Mouse (Mus musculus) kidney, adult 2 months (tissue): ENCODE measurements at regions not wholly inside any gene's neighbourhood (a gene's known extent, or its start where the extent isn't known, plus 50 kb on each side); places are given as distances from the start of the nearest gene placed in this dataset.

Experiments
- CTCF ChIP-seq: fragments of 200-500 bp; conservative IDR thresholded peaks from 2 replicates; pipeline ENCODE4 v1.5.1; 2011; ENCODE audit warnings: low read depth, mild to moderate bottlenecking, control low read depth, low read length, moderate library complexity, mixed read lengths; ENCODE audit not compliant: insufficient read depth, insufficient read length
- POLR2A ChIP-seq: fragments of 200-500 bp; IDR thresholded peaks from one replicate; pipeline ENCODE4 v1.6.1; 2011; ENCODE audit warnings: low read depth, low read length, control low read depth

DNA sequence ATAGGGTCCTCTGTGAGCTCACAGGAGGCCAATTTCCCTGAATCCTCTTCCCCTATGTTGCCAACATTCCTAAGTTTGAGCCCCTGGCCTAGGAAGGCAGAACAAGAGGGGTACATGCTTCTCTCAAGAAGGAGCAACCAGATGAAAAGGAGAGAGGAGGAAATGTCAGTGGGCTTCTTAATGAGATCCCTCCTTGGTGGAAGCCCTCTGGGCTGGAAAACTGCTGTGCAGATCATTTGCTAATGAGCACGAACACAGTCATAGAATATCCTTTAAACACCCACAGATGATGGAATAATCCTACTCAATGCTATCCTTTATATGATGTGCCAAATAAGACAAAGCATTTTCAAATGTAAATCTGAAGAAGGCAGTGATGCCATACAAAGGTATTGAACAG, 455.5 kb downstream of the Cdh11 start:
- TF ChIP-seq CTCF (no peak), POLR2A (no peak)
